Mouse (Mus musculus) layer of hippocampus, adult 2 months (tissue): ENCODE measurements at regions not wholly inside any gene's neighbourhood (a gene's known extent, or its start where the extent isn't known, plus 50 kb on each side); places are given as distances from the start of the nearest gene placed in this dataset.

Experiments
- DNase-seq, 2 experiments: peaks; one replicate each; pipeline ENCODE4 v3.0.0; 2022; ENCODE audit warnings: low spot score in 2 of 2
- H3K27ac ChIP-seq: fragments of 200-600 bp; 2 replicates; pipeline ENCODE4 v1.8.1; 2022
- H3K4me3 ChIP-seq: fragments of 200-600 bp; 2 replicates; pipeline ENCODE4 v1.8.1; 2022; ENCODE audit warnings: mild to moderate bottlenecking
- CTCF ChIP-seq: fragments of 200-600 bp; conservative IDR thresholded peaks from 2 replicates; pipeline ENCODE4 v1.8.1; 2022; ENCODE audit warnings: antibody characterized with exemption, mild to moderate bottlenecking, moderate library complexity

GRCm38 (mm10) chr13:90341597-90342212 is 252.3 kb upstream of the Xrcc4 start:
- no peak overlapping the region for H3K4me3 ChIP-seq
- no peak overlapping the region for H3K27ac ChIP-seq
- TF ChIP-seq CTCF, result no peak
- no peak for DNase-seq

GRCm38 (mm10) chr13:90340647-90341160 is 251.3 kb upstream of the Xrcc4 start:
- Histone ChIP-seq H3K27ac (no peak overlapping the region), H3K4me3 (no peak overlapping the region)
- no peak for DNase-seq
- TF ChIP-seq CTCF, result no peak

- TF ChIP-seq CTCF, result no peak
- DNase-seq, result no peak
- Histone ChIP-seq H3K27ac (no peak overlapping the region), H3K4me3 (no peak overlapping the region)
Measured at GRCm38 (mm10) chr13:90337591-90337990, 248.2 kb upstream of the Xrcc4 start.

- Histone ChIP-seq H3K4me3 (no peak overlapping the region), H3K27ac (peak overlapping the region; percentile 47; the same call in 1 of the 2 replicates)
- no peak for DNase-seq
- no peak for TF ChIP-seq CTCF
Measured at GRCm38 (mm10) chr13:90335741-90336037, 246.3 kb upstream of the Xrcc4 start.

GRCm38 (mm10) chr13:90334934-90335740 is 245.7 kb upstream of the Xrcc4 start:
- H3K4me3 ChIP-seq, result no peak overlapping the region
- no peak for TF ChIP-seq CTCF

GRCm38 (mm10) chr13:90334286-90334685 is 244.9 kb upstream of the Xrcc4 start:
- TF ChIP-seq CTCF, result no peak
- DNase-seq, result no peak
- Histone ChIP-seq H3K4me3 (no peak overlapping the region), H3K27ac (no peak overlapping the region)

More at GRCm38 (mm10) chr13:90334934-90335740, 245.7 kb upstream of the Xrcc4 start:
- DNase-seq, result no peak
- H3K27ac ChIP-seq, result no peak overlapping the region; the same call in 1 of the 2 replicates

GRCm38 (mm10) chr13:90325226-90325625 is 235.8 kb upstream of the Xrcc4 start:
- Histone ChIP-seq H3K27ac (peak overlapping the region; percentile 62), H3K4me3 (no peak overlapping the region)
- no peak for TF ChIP-seq CTCF
- DNase-seq, result peak; percentile 13 to 25

GRCm38 (mm10) chr13:90313209-90313978 is 224.0 kb upstream of the Xrcc4 start:
- H3K27ac ChIP-seq, result no peak overlapping the region
- no peak overlapping the region for H3K4me3 ChIP-seq
- no peak for DNase-seq
- TF ChIP-seq CTCF, result no peak

GRCm38 (mm10) chr13:90310482-90310881 is 221.1 kb upstream of the Xrcc4 start:
- no peak for TF ChIP-seq CTCF
- DNase-seq, result no peak
- H3K27ac ChIP-seq, result no peak overlapping the region

GRCm38 (mm10) chr13:90300481-90300880 is 211.1 kb upstream of the Xrcc4 start:
- H3K27ac ChIP-seq, result no peak overlapping the region
- H3K4me3 ChIP-seq, result no peak overlapping the region
- DNase-seq, result no peak
- no peak for TF ChIP-seq CTCF

More at GRCm38 (mm10) chr13:90310482-90310881, 221.1 kb upstream of the Xrcc4 start:
- H3K4me3 ChIP-seq, result no peak overlapping the region

- TF ChIP-seq CTCF, result no peak
- no peak overlapping the region for H3K27ac ChIP-seq
- no peak for DNase-seq
- no peak overlapping the region for H3K4me3 ChIP-seq
Measured at GRCm38 (mm10) chr13:90294648-90295007, 205.2 kb upstream of the Xrcc4 start.

GRCm38 (mm10) chr13:90293697-90294647 is 204.6 kb upstream of the Xrcc4 start:
- DNase-seq, result no peak
- TF ChIP-seq CTCF, result no peak
- Histone ChIP-seq H3K4me3 (no peak overlapping the region), H3K27ac (no peak overlapping the region)
